Mouse (Mus musculus): Measurements from ENCODE around the gene Vps52.
"Not testable (repeated sequence)": the region's sequence is repeated elsewhere in the genome, so short reads cannot be mapped to it uniquely, and the experiment has no call there.

Gene Vps52

DNA sequence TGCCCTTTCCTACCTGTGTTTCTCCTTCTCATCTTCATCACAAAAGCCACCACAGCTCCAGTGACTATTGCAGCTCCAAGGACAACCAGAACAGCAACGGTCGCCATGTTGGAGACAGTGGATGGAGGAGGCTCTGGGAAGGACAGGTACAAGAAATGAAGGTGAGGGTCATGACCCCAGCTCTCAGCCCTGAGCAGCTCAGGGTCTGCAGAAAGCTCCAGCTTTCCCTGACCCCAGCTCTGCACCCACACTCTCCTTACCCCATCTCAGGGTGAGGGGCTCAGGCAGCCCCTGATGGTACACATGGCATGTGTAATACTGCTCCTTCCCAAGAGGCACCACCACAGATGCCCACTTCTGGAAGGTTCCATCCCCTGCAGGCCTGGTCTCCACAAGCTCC lies 41.4 kb downstream of the Vps52 start:
- in situ Hi-C loops (cut with MboI, MseI): loop anchor here (5.0 to 25.0 kb wide), 2 partner anchors 45 to 1390 kb away; partner anchors contain the start of genes B3galt4 and H2-Q4

DNA sequence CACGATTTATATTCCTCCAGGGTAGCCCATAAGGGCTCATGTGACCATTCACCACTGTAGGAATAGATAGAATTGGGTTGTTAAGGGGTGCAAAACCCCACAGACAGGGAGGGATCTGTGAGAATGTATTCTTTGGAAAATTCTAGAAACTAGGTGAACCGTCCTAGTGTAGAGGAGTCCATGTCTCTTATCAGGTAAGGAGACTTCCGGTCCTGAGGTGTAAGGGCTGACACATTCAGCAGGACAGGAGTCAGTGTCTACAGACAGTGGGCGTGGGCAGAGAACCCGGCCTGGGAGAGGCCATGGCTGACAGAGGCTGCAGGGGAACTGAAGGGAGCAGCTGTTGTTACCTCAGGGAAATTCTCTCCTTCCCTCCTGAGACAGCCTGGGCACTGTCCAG lies 43.1 kb downstream of the Vps52 start:
- in situ Hi-C loops (cut with MboI, MseI): loop anchor here (5.0 to 25.0 kb wide), 2 partner anchors 46 to 1389 kb away; partner anchors contain the start of genes B3galt4 and H2-Q4

DNA sequence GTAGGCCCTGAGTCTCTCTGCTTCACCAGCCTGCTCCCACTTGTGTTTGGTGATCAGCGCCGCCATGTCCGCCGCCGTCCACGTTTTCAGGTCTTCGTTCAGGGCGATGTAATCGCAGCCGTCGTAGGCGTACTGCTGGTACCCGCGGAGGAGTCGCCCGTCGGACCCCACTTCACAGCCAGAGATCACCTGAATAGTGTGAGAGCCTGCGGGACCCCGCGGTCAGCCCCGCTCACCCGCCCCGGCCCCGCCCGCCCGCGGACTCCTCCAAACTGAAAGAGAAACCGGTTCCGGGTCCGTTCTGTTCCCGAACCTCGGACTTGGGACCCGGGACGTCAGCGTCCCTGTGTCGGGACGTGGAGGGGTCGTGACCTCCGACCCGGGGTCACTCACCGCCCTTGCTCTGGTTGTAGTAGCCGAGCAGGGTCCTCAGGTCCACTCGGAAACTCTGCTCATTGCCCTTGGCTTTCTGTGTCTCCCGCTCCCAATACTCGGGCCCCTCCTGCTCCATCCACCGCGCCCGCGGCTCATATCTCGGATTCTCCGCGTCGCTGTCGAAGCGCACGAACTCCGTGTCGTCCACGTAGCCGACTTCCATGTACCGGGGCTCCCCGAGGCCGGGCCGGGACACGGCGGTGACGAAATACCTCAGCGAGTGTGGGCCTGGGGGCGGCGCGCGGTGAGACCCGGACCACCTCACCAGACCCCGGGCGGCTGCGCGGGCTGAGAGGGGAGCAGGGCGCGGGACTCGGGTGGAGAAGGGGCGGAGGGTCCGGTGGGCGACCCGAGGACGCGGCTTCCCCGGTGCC lies 43.9 kb downstream of the Vps52 start:
- in situ Hi-C loops (cut with MboI, MseI): loop anchor here (5.0 to 25.0 kb wide), 2 partner anchors 47 to 1388 kb away; partner anchors contain the start of genes B3galt4 and H2-Q4

DNA sequence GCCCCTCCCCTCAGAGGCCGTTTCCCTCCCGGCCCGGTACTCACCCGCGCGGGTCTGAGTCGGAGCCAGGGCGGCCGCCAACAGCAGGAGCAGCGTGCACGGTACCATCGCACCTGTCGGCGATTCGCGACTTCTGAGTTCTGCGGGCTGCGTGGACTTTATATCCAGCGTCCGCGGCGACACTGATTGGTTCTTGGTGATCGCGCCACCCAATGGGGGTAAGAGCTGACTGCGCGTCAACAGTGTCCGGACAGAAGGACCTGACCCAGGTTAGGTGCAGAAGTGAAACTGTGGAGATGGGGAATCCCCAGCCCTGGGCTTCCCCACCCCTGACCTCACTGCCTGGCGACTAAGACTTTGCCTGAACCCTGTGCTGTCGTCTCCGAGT lies 44.5 kb downstream of the Vps52 start, which contains the start of gene H2-K1:
Gene H2-K1 (minus strand): TSS at position 198 of the 388 bp plus-strand sequence.
- in situ Hi-C loops (cut with MboI, MseI): no loop called here

DNA sequence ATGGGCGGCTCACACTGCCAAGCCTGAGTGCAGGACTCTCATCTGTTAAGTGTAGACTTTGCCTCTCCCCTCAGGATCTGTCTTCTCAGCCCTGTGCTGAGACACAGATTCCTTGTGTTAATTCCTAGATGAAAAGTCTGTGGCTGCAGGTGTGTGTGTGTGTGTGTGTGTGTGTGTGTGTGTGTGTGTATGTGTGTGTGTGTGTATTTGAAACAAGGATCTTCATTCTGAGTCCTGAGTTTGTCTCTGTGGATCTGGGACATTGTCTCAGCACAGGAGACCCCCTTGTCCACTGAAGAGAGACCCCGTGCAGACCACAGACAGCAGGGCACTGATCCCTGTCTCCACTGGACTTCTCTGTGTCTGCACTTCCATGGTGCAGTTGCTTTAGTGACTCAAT lies 45.2 kb downstream of the Vps52 start:
- in situ Hi-C loops (cut with MboI, MseI): not testable (repeated sequence)

DNA sequence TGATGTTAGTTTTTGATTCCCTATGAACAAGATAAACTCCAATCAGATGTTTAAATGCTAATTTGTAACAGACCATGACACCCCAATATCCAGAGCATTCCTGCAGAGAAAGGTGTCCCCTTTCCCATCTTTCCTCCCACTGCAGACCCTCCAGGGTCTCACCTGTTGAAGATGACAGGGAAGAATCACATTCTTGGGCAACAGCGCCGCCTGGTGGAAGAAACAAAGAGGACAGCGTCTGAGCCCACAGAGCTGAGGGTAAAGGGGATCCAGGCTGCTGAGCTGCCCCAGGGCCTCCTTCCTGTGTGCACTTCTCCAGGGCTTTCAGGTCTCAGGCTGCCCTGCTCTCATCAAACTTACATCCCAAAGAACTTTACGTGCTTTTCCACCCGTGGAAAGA lies 47.8 kb downstream of the Vps52 start:
- in situ Hi-C loops (cut with MboI, MseI): no loop called here

DNA sequence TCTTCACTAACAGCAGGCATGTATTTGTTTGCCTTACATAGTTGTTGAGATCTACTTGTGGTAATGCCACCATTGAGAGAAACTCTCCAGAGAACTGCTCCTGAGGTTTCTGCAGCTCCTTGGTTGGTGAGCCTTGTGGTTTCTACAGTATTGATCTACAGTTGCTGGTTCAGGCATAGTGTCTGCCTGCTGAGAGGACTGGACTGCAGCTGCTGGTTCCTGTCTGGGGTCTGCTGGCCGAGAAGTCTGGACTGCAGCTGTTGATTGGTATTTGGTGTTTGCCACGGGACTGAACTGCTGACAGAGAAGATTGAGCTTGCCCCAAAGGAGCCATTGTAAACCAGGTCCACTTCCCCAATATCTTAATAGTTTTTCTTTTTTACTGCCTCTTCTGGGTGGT lies 51.0 kb downstream of the Vps52 start:
- in situ Hi-C loops (cut with MboI, MseI): no loop called here

DNA sequence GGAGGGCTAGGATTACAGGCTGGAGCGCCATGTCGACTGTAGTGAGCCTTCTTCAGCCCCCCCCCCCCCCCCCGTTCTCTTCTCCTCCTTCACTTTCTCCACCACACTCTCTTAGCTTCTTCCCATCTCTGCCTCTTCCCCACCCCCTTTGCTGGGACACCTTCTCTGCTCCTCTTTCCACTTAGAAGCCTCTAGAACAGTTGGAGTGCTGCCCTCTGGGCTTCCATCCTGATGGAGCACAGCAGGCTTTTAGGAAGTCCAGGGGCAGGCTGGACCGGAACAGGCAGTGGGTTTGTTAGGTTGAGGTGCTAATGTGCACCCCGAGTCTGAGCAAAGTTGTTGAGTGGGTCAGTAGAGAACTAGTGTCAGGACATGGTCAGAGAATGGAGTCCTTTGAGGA lies 54.5 kb downstream of the Vps52 start:
- in situ Hi-C loops (cut with MboI, MseI): no loop called here

DNA sequence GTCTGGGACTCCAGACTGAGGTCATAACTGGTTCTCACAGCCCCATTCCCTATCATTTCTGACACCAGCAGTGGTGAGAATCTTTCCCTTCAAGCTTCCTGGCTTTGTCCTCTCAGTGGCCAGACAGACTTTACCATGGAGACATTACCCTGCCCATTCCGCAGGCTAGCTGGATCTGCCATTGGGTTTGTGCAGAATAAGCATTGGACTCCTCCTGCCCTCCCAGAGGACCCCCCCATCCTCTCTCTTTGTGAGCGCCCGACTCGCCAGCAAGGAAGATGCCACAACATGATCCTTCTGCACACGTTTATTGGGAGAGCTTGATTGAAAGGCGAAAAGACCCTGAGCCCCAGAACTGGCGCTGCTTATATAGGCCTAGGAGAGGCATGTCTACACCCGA lies 57.8 kb downstream of the Vps52 start:
- in situ Hi-C loops (cut with MboI, MseI): no loop called here

Data from regulatory T cell (primary cell).